Mouse (Mus musculus): Measurements from ENCODE around the gene Klhdc3. TPM values are rescaled to one million over a fixed set of nuclear protein-coding genes. Genes with fewer than 3 reads are reported as not detected.
A peak's percentile ranks its signal among the peaks of the same experiment; 100 is the strongest.

Klhdc3 gene
- total and polyA plus RNA-seq, 3 experiments: 19.5 to 126 (median 72.3) TPM

DNA sequence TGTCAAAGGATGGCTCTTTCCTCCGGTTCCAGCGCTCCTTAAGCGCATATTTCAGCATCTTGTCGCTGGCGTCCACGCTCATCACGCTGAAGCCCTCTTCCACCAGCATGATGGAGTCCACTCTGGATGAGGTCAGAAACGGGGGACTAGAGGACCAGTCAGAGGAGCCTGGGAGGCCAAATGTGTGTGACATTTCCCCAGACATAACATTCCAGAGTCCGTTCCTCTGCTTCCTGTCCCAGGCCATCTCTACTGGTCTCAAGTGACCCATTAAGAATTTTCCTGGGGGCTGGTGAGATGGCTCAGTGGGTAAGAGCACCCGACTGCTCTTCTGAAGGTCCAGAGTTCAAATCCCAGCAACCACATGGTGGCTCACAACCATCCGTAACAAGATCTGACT, 46.6 kb upstream of the Klhdc3 start:
- Histone ChIP-seq H3K27me3 (replicated peaks) (no peaks in the 10 kb centered on the region), H3K9ac (ENCODE audit: insufficient read depth, low read depth) (no peak overlapping the region), H3K4me2 (ENCODE audit: insufficient read depth, low read depth, poor library complexity, severe bottlenecking) (no peak overlapping the region), H3K79me2 (replicated peaks; ENCODE audit: control insufficient read depth, extremely low read depth, insufficient read depth, poor library complexity, severe bottlenecking) (no peaks in the 10 kb centered on the region), H3K4me1 (ENCODE audit: control insufficient read depth in 1 of 2, insufficient read depth in 2 of 2) (peaks cover 3% of the 10 kb centered on the region in 2 experiments), H3K36me3 (replicated peaks in 1 of 2; ENCODE audit: control insufficient read depth in 1 of 2, insufficient read depth in 1 of 2, low read length in 1 of 2) (peaks cover 31 to 55% of the 10 kb centered on the region in 2 experiments), H3K27ac (ENCODE audit: insufficient read depth, low read depth) (no peak overlapping the region), H3K4me3 (replicated peaks in 1 of 3; ENCODE audit: low read depth in 2 of 3, low read length in 2 of 3, poor library complexity in 1 of 3) (no peak overlapping the region), H3K9me3 (replicated peaks; ENCODE audit: low read length) (no peaks in the 10 kb centered on the region)
- in situ Hi-C loops (cut with MboI; ENCODE audit: low pct_ligation_motif_present, low pct_unique_long_range_greater_than_20kb, low sequenced_read_pairs): no loop called here
- no peak for DNase-seq (ENCODE audit: extremely low read depth)
- TF ChIP-seq SIN3A (IDR thresholded peaks at IDR 0.05; ENCODE audit: low read length) (no peak), NRF1 (IDR thresholded peaks at IDR 0.05; ENCODE audit: low read depth, low read length) (no peak), TBP (conservative IDR thresholded peaks at IDR 0.05; ENCODE audit: low read depth, low read length) (no peak), TCF12 (IDR thresholded peaks at IDR 0.05; ENCODE audit: low read depth, low read length) (no peak), ELF1 (IDR thresholded peaks at IDR 0.05; ENCODE audit: low read depth, low read length) (no peak), NELFE (IDR thresholded peaks at IDR 0.05; ENCODE audit: low read depth, low read length) (no peak), USF2 (conservative IDR thresholded peaks at IDR 0.05; ENCODE audit: low read depth, low read length) (no peak), BHLHE40 (IDR thresholded peaks at IDR 0.05; ENCODE audit: low read depth, low read length) (no peak), ZNF384 (IDR thresholded peaks at IDR 0.05; ENCODE audit: low read depth, low read length) (no peak), RAD21 (IDR thresholded peaks at IDR 0.05; ENCODE audit: low read depth, low read length) (no peak), USF1 (IDR thresholded peaks at IDR 0.05; ENCODE audit: low read depth, low read length) (no peak), UBTF (IDR thresholded peaks at IDR 0.05; ENCODE audit: low read depth, low read length) (no peak), JUN (IDR thresholded peaks at IDR 0.05; ENCODE audit: insufficient read depth, low read depth, low read length) (no peak), ZMIZ1 (IDR thresholded peaks at IDR 0.05; ENCODE audit: low read depth, low read length) (no peak), PAX5 (IDR thresholded peaks at IDR 0.05; ENCODE audit: low read length) (no peak), MEF2A (IDR thresholded peaks at IDR 0.05; ENCODE audit: borderline replicate concordance, low read depth, low read length) (no peak), JUND (conservative IDR thresholded peaks at IDR 0.05; ENCODE audit: low read depth, low read length) (no peak), EP300 (IDR thresholded peaks at IDR 0.05; ENCODE audit: low read length) (no peak)
- dilution Hi-C loops (cut with MboI; ENCODE audit: extremely low pct_ligation_motif_present, extremely low pct_unique_long_range_greater_than_20kb, low sequenced_read_pairs): no loop called here

DNA sequence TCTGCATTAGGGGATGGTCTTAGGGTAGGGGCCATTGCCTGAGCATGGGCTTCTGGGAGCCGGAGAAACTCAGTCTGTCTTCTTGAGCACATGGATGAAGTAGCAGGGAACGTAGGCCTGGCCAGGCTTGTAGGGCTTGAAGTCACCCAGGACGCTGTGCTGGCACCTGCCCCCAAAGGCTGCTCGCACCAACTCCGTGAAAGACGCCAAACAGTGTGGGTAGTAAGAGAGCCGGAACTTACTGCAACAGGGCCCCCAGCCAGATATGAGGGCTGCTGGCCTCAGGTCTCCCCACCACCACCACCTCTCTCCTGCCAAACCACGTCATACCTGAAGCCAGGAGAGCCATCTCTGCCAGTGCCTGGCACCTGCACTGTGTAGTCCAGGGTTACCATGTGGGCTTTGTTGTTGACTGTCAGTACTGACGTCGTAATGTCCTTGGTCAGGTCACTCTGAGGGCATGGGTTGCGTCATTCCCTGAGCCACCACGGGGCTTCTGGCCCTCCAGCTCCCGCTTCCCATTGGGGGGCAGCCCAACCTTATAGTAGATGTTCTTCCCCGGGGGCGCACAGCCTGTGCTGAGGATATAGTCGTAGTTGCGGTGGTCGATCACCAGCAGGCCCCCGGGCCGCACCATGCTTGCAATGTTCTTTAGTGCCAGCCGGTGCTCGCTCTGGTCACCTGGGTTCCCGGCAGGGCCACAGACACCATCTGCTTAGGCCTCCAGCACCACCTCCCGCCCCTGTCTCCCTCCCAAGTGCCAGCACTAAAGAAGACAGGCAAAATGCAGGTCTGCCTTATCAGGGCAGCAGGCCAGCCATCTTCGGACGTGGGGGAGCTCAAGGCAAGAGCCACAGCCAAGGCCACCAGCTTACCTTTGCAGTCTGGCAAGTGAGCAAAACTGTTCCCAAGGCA, 45.3 kb upstream of the Klhdc3 start:
- Histone ChIP-seq H3K4me2 (ENCODE audit: insufficient read depth, low read depth, poor library complexity, severe bottlenecking) (no peak overlapping the region), H3K27ac (ENCODE audit: insufficient read depth, low read depth) (no peak overlapping the region), H3K79me2 (replicated peaks; ENCODE audit: control insufficient read depth, extremely low read depth, insufficient read depth, poor library complexity, severe bottlenecking) (no peaks in the 10 kb centered on the region), H3K9ac (ENCODE audit: insufficient read depth, low read depth) (no peak overlapping the region), H3K27me3 (replicated peaks) (no peaks in the 10 kb centered on the region), H3K36me3 (replicated peaks in 1 of 2; ENCODE audit: control insufficient read depth in 1 of 2, insufficient read depth in 1 of 2, low read length in 1 of 2) (peaks cover 44 to 68% of the 10 kb centered on the region in 2 experiments), H3K4me1 (ENCODE audit: control insufficient read depth in 1 of 2, insufficient read depth in 2 of 2) (peaks cover 6 to 11% of the 10 kb centered on the region in 2 experiments), H3K4me3 (replicated peaks in 1 of 3; ENCODE audit: low read depth in 2 of 3, low read length in 2 of 3, poor library complexity in 1 of 3) (no peak overlapping the region), H3K9me3 (replicated peaks; ENCODE audit: low read length) (no peaks in the 10 kb centered on the region)
- TF ChIP-seq MAZ (IDR thresholded peaks at IDR 0.05; ENCODE audit: low read depth, low read length) (no peak), MXI1 (IDR thresholded peaks at IDR 0.05; ENCODE audit: low read depth, low read length) (no peak), JUN (IDR thresholded peaks at IDR 0.05; ENCODE audit: insufficient read depth, low read depth, low read length) (no peak), CTCF (conservative IDR thresholded peaks at IDR 0.05 in 1 of 2, IDR thresholded peaks at IDR 0.05 in 1 of 2; ENCODE audit: low read depth in 2 of 2, low read length in 2 of 2) (0 out of 4 replicates have a peak, but pooled peaks of 1 of the 2 experiments have one; percentile 0), MYC (IDR thresholded peaks at IDR 0.05; ENCODE audit: low read depth, low read length) (no peak)
- in situ Hi-C loops (cut with MboI; ENCODE audit: low pct_ligation_motif_present, low pct_unique_long_range_greater_than_20kb, low sequenced_read_pairs): no loop called here
- dilution Hi-C loops (cut with MboI; ENCODE audit: extremely low pct_ligation_motif_present, extremely low pct_unique_long_range_greater_than_20kb, low sequenced_read_pairs): no loop called here
- no peak for DNase-seq (ENCODE audit: extremely low read depth)

Measured in CH12.LX (cell line).